Mouse (Mus musculus) heart, postnatal 4 days (tissue): ENCODE measurements at regions not wholly inside any gene's neighbourhood (a gene's known extent, or its start where the extent isn't known, plus 50 kb on each side); places are given as distances from the start of the nearest gene placed in this dataset.
A peak's percentile ranks its signal among the peaks of the same experiment; 100 is the strongest.

Experiments used
- DNase-seq: peaks from one replicate; pipeline ENCODE4 v3.0.0; 2021

DNA sequence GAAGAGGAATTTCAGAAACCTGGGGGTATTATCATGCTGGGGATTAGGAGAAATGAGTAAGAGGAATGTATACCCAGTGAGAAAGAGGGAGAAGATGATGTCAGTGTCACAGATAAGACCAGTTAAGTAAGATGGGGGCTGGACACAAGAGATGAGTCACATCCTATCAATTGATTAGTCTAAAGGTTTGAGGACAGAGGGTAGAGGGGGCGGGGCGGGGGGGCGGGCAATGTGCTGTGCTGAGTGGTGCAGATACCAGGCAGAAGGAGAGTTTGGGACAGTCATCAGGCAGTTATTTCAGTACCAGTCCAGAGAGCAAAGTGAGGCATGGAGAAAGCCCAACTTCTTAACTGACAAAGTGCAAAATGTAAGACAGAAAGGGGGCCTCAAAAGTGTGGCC lies 601.4 kb upstream of the Nr5a2 start:
- DNase-seq, result no peak

DNA sequence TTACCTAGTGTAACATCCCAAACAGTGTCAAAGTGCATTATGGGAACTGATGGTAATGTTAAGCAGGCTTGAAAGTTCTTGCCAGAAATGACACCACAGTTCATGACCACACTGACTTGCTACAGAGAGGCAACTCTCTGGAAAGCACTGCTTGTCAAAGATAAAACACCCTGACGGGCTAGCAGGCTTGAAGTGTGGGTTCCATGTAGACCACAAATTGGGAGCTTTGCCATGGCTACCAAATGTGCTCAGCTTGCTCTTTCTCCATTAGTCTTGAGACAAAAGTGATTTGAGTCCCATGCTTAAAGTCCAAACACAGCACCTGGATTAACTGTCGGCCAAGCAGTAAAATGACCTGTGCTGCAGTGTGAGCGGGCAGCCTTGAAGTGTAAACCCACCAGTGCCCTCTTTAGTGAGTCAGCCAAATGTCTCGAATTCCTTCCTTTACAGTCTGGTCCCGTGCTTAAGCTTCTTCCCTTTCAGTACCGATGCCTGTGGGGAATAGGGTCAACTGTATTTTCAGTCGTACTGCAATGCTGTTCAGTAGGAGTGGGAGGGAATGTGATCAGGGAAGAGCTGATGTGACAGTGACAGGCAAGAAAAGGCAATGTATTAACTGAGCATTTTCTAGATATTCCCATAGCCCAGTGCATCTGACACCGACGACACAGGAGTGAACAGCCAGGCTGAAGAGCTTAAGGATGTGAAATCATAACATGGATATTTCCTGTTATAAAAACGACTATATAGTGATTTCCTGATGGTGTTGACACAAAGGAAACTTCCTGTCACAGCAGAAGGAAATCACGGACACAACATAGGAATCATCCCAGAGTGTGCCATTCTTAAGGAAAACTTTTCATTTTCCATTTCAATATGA lies 600.4 kb upstream of the Nr5a2 start:
- DNase-seq, result peak; percentile 10

DNA sequence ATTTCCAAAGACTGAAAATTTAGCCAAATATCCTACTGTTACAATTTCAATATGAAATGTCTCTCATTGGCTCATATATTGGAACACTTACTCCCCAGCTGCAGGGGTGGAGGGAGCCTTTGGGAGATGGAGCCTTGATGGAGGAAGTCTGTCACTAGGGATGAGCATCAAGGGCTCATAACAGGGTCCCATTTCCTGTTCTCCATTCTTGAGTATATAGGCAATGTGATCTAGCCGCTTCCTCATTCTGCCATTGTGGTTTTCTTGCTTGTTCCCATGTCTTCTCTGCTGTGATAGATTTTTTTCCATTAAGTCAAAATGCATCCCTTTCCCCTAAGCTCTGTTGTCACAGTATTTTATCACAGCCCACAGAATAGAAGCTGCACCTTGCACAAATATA lies 589.4 kb upstream of the Nr5a2 start:
- DNase-seq, result no peak

DNA sequence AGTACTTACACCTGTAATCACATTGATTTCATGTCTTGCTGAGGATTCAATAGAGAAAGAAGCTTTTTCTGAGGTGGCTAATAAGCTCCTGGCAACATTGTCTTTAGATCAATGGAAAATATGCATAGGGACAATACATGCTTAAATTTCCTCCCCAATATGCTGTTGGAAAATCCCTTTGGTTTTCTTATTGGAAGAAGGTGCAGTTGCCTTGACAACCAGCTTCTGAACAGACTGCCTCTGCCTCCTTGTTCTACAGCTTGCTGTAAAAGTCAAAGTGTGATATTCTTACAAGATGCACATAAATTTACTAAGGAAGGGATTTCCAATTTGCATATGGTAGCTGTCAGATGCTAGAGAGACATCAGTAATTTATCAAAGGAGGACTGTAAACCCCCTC lies 585.4 kb upstream of the Nr5a2 start:
- no peak for DNase-seq

DNA sequence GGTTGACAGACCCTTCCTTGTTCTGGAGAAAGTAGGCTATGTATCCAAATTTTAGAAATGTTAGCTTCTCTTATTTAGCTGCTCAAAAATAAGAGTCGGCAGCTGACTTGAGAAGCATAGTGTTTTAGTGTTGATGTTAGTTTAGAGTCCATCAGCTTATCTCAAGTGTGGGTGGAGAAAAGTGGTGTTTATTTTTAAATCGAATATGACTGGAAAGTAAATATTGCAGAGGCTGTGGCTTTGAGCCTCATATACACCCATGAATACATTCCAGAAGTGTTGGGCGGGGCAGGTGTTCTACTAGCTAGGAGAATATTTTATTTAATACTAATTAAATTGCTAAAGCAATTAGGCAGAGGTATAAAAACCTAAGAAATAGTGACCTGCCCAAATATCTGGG lies 583.6 kb upstream of the Nr5a2 start:
- DNase-seq, result no peak

GRCm38 (mm10) chr1:137541453-137541852 lies 581.2 kb upstream of the Nr5a2 start:
- no peak for DNase-seq

- DNase-seq, result no peak
Measured at GRCm38 (mm10) chr1:137539424-137540116, 579.3 kb upstream of the Nr5a2 start.

DNA sequence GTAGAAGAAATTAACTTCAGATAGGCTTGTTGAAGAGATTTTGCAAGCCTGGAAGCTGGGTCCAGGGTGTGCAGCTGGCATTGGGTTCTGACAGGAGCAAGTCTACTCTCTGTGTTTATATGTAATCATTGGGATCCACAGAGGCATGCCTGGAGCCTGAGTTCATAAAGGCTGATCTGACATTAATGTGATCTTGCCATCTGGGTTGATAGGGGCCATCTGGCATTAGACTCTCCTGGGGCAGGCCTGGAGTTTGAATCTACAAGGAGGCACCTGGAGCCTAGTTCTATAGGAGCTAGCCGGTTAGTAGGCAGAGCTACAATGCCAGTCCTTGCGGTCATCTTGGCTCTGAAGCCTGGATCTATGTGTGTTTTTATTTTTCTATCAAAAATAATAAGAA lies 554.5 kb upstream of the Nr5a2 start:
- no peak for DNase-seq

DNA sequence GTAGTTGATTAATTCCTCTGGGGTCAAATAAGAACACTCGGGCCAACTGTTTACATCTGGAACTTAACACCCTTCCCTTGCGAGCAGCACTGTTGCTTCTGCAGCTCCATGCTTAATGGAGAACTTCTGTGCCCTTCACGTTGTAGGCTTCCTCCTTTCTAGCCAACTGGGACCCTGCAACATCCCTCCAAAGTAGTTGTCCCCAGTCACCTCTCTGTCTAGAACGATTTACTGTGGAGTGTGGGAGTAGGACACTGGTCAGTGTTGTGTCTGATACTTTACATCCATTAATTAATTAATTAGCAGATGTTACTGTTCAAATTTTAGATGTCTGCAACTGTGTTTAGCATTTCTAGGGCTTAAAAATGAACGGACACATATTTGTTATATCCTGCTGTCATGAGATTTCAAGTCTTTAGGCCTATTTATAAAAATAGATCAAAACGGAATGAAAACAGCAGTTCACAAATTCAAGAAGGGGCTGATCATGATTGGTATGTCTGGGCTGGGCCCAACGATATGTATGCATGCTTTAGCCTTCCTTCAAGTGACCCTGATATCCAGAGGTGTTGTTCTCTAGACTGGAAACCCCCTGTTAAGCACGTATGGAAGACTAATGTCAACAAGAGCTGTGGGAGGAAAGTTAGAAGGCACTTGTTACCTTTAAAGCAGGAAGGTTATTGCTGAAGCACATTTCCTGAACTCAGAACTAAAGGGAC lies 543.6 kb upstream of the Nr5a2 start:
- DNase-seq, result no peak

DNA sequence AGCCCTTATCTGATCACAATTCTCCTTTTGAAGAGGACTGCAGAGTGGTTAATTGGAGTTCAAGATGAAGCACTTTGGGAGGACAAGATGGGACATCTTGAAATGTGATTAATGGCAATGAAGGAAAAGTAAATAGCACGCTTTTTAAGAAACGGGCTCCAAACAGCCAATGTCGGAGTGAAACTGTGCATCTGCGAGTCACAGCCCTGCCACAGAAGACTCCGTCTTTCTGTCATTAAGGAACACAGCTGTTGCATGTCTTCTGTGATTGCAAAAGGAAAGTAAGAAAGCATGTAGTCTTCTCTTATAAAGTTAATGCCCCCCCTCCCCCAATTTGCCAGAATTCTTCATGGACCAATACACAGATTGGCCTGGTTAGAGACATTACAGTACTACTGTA lies 528.0 kb upstream of the Nr5a2 start:
- DNase-seq, result no peak

- DNase-seq, result no peak
Measured at GRCm38 (mm10) chr1:137478459-137478858, 518.2 kb upstream of the Nr5a2 start.

DNA sequence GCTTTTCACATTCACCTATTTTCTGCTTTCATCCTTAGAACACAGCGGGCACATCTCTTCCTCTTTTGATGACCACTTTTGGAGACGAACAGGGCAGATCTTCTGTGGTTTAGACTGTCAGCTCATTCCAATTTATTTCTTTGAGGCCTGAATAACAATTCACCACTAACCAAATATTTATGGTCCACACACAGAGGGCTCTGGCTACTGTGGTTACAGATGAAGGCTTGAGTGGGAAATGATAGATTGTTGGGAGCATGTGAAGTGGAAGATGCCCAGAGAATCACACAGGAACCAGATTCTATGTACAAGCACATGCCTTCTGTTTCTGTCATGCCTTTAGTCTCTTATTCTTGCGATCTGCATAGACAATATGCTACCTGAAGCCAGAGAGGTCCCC lies 517.0 kb upstream of the Nr5a2 start:
- no peak for DNase-seq

- no peak for DNase-seq
Measured at GRCm38 (mm10) chr1:137474858-137475257, 514.6 kb upstream of the Nr5a2 start.

DNA sequence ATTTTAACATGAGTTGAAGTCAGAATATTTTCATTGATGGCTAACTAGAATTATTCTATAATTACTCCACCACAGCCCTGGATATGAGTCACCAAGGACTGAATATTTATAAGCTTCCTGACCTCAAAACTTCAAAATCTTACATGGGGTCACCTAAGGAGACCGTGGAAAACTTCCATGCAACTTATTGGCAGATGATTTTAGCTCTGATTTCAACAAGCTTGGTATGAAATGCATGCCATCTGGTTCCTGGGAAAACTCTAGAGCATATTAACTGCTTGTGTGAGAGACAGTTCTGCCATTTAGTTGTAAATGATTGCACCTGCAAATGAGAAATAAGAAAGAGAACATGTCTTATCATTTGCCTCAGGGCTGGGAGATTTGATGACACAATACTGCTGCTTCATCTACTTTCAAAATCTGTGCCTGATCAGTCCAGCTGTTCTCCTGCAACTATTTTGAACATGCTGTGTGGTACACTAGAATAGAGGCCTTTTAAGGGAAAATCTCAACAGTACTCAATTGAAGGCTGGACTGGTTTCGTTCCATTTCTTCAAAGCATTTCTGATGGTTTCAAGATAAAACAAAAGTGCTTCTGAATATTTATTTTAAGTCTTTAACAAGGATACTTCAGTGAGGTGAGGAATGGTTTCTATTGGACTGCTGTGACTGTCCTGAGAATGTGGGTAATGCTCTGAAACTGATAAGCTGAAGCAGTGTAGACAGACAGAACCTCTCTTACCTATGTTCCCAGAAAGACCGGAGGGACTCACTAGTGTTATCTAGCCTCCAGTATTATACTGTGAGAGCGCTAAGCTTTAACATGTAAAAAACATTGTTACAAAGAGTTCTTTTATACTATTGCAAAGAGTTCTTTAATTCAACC lies 513.8 kb upstream of the Nr5a2 start:
- no peak for DNase-seq

- no peak for DNase-seq
Measured at GRCm38 (mm10) chr1:137464971-137465370, 504.7 kb upstream of the Nr5a2 start.

- DNase-seq, result no peak
Measured at GRCm38 (mm10) chr1:137461189-137461588, 500.9 kb upstream of the Nr5a2 start.

GRCm38 (mm10) chr1:137453446-137454208 lies 493.4 kb upstream of the Nr5a2 start:
- no peak for DNase-seq

GRCm38 (mm10) chr1:137452749-137453148 lies 492.5 kb upstream of the Nr5a2 start:
- DNase-seq, result no peak

DNA sequence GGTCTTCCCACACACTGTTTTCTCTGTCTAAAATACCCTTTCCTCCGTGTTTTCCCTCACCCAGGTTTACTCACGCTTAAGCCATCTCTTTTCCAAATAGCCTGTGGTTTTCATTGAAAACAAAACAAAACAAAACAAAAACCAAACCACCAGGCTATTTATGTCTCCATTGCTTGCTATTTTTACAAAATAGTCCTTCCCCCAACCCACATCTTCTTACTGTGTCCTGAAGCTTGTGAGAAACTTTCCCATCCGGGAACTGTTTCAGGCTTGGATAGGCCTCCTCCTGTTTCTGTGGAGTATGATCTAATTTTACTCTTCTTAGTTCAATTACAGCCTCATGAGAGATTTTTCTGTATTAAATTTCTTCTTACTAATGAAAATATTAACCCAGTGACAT lies 486.2 kb upstream of the Nr5a2 start:
- DNase-seq, result no peak

GRCm38 (mm10) chr1:137428110-137428509 lies 467.9 kb upstream of the Nr5a2 start:
- DNase-seq, result no peak

GRCm38 (mm10) chr1:137418388-137418787 lies 458.1 kb upstream of the Nr5a2 start:
- DNase-seq, result no peak

GRCm38 (mm10) chr1:137396736-137397135 lies 436.5 kb upstream of the Nr5a2 start:
- no peak for DNase-seq
